Comparison of ENCODE assay signal across 8 mouse cellular contexts in genomic region chr2:93333817-93334731, GRCm38 (mm10). TPM values are rescaled to one million over a fixed set of nuclear protein-coding genes. Genes with fewer than 3 reads are reported as not detected.
DNase-seq lines count a peak whose midpoint lies in the region; ATAC-seq lines count a peak whose summit lies in the region.

Gene Tspan18 (minus strand): TSS chr2:93334505.

- peaks cover 8% of the 10 kb centered on the region for H3K4me1 ChIP-seq in hindbrain, embryonic 16.5 days (ENCODE audit: control insufficient read depth, insufficient read depth, low read depth, low read length)

- no peaks in the 10 kb centered on the region for H3K27me3 ChIP-seq in hindbrain, embryonic 16.5 days (replicated peaks; ENCODE audit: control insufficient read depth, insufficient read depth, low read length)

- peak within 1 kb of the TSS; percentile 71 for H3K4me3 ChIP-seq in hindbrain, embryonic 16.5 days (ENCODE audit: low read length)

- DNase-seq in adrenal gland, adult (ENCODE audit: inconsistent age in 2 of 2, low spot score in 1 of 2) = peak; percentile 84 to 90
- peak; percentile 62 to 79 for DNase-seq in cerebellum, postnatal 36 days
- peak; percentile 78 for DNase-seq in gastrocnemius, postnatal 10 days
- peak; percentile 32 to 48 for DNase-seq in left cerebral cortex, postnatal 36 days (ENCODE audit: low spot score in 2 of 2)
- peak; percentile 76 for DNase-seq in mesoderm, embryonic 11.5 days (ENCODE audit: low read depth, low spot score)
- DNase-seq in skeletal muscle tissue, adult 2 months (ENCODE audit: low read depth, low spot score) = peak; percentile 39
- DNase-seq in T-cell, adult 2 months (ENCODE audit: low spot score) = no peak

- ATAC-seq in hindbrain, embryonic 16.5 days = peak; percentile 81

- WGBS in hindbrain, embryonic 16.5 days = under 1% methylated on average over 80 of the region's 95 CpGs

- H3K27ac ChIP-seq in hindbrain, embryonic 16.5 days (ENCODE audit: low read depth, low read length) = peak within 1 kb of the TSS; percentile 58

- intact Hi-C loops in left cerebral cortex, postnatal 36 days (cut with DNase I) = loop anchor here (1.0 to 5.0 kb wide), 2 partner anchors 83 to 107 kb away; no protein-coding TSS in a partner anchor

- H3K9ac ChIP-seq in hindbrain, embryonic 16.5 days (ENCODE audit: low read depth, low read length) = peak within 1 kb of the TSS; percentile 81

- peak within 1 kb of the TSS; percentile 98 for H3K4me2 ChIP-seq in hindbrain, embryonic 16.5 days (ENCODE audit: low read length)

- no peaks in the 10 kb centered on the region for H3K9me3 ChIP-seq in hindbrain, embryonic 16.5 days (ENCODE audit: control insufficient read depth, low read length)

- H3K36me3 ChIP-seq in hindbrain, embryonic 16.5 days (ENCODE audit: control insufficient read depth, insufficient read depth, low read length) = no peaks in the 10 kb centered on the region

RNA-seq across cellular contexts. Expression of gene Tspan18, which starts in this region (rescaled TPM):
- 10 to 100 TPM; 14.5 to 17.8 TPM for total RNA-seq in gastrocnemius, postnatal 10 days (2021)
- 15.7 and 24.2 TPM in 2 replicates for polyA plus RNA-seq in hindbrain, embryonic 16.5 days (2015; fragmentation: Nextera tagmentation; extraction: Ambion mirVana)
- 1 to 10 TPM; 2.1 TPM for total RNA-seq in left cerebral cortex, postnatal 36 days (2021)

Comparison
In these comparisons a context has a peak if more than half of its experiments do, and no peak if none do; other contexts are left out.
1. RNA of gene Tspan18 (total RNA-seq): 14.5 to 17.8 TPM in gastrocnemius, postnatal 10 days; 2.1 TPM in left cerebral cortex, postnatal 36 days; every median in the first group is over 4 times any median in the second.